Mouse (Mus musculus): Measurements from ENCODE around the gene Chil1. TPM values are rescaled to one million over a fixed set of nuclear protein-coding genes. Genes with fewer than 3 reads are reported as not detected.

Chil1 gene
- total and polyA plus RNA-seq, 2 experiments from 2014 or later = 4.1 to 6.2 TPM

- Histone ChIP-seq H3K27me3 (ENCODE audit: insufficient read depth, low read length) (no peaks in the 10 kb centered on the region), H3K4me3 (ENCODE audit: low read length) (no peak overlapping the region), H3K9ac (replicated peaks; ENCODE audit: low read length) (no peak overlapping the region), H3K27ac (no peak overlapping the region), H3K9me3 (ENCODE audit: low read length) (no peaks in the 10 kb centered on the region), H3K4me2 (ENCODE audit: low read depth, low read length) (no peak overlapping the region), H3K36me3 (ENCODE audit: insufficient read depth, low read length) (no peaks in the 10 kb centered on the region), H3K4me1 (ENCODE audit: insufficient read depth, low read length) (peaks cover 3% of the 10 kb centered on the region; the same call in 1 of the 2 replicates)
- DNase-seq (ENCODE audit: low spot score) (no peak), ATAC-seq (no peak)
- no peak for TF ChIP-seq CTCF (IDR thresholded peaks at IDR 0.05; ENCODE audit: low read depth)
- 86% methylated on average over 5 of the region's 5 CpGs for WGBS
These were observed 9.2 kb downstream of the Chil1 start for GRCm38 (mm10) chr1:134191192-134191591.

DNA sequence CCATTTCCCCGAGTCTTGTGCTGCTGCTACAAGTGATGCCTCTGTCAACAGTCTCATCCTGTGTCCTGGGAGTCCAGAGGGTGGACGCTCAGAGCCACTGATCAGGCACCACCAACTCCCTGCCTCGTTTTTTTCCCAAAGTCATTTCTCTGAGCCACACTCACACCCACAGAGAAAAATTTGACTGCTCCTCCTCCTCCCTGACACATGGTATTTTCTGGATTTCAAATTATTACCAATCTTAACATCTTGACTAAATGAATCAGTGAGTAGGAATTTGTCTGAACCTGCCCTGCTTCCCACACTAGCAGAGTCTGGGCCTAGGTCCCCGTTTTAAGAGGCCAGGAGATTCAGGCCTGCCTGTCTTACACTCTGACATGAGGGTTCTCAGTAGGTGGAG is 10.0 kb downstream of the Chil1 start:
- DNase-seq (ENCODE audit: low spot score) = no peak
- no peaks in the 10 kb centered on the region for H3K27me3 ChIP-seq (ENCODE audit: insufficient read depth, low read length)
- peaks cover 3% of the 10 kb centered on the region; the same call in 1 of the 2 replicates for H3K4me1 ChIP-seq (ENCODE audit: insufficient read depth, low read length)
- no peak overlapping the region for H3K27ac ChIP-seq
- no peak overlapping the region for H3K9ac ChIP-seq (replicated peaks; ENCODE audit: low read length)
- no peak for ATAC-seq
- H3K4me3 ChIP-seq (ENCODE audit: low read length) = no peak overlapping the region
- 68% methylated on average over 4 of the region's 4 CpGs for WGBS
- H3K4me2 ChIP-seq (ENCODE audit: low read depth, low read length) = no peak overlapping the region
- TF ChIP-seq CTCF (IDR thresholded peaks at IDR 0.05; ENCODE audit: low read depth) = no peak
- no peaks in the 10 kb centered on the region for H3K36me3 ChIP-seq (ENCODE audit: insufficient read depth, low read length)
- H3K9me3 ChIP-seq (ENCODE audit: low read length) = no peaks in the 10 kb centered on the region

DNA sequence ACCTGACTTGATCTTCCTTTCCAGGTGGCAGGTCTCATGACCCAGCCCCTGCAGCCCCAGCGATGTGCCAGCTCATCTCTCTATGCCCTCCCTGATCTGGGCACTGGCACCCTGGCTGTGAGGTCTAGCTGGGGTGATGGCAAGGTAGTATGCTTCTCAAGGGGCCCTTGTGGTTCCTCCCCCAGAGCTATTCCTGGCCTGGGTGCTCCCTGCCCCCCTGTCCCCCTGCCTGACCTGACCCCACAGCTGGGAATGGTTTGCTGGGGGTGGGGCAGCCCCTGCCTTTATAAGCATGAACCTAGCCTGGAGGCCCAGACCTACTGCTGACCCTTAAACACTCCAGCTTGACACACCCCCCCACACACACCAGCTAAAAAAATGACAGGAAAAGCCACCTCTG is 11.2 kb downstream of the Chil1 start, which contains the start of gene Mybph:
TSS of gene Mybph (plus strand) at position 323 of the 400 bp plus-strand sequence.
- no peak for TF ChIP-seq CTCF (IDR thresholded peaks at IDR 0.05; ENCODE audit: low read depth)
- H3K27ac ChIP-seq = no peak within 1 kb of the TSS
- H3K36me3 ChIP-seq (ENCODE audit: insufficient read depth, low read length) = no peaks in the 10 kb centered on the region
- H3K9ac ChIP-seq (replicated peaks; ENCODE audit: low read length) = no peak within 1 kb of the TSS
- ATAC-seq (no peak), DNase-seq (ENCODE audit: low spot score) (no peak)
- H3K4me3 ChIP-seq (ENCODE audit: low read length) = no peak within 1 kb of the TSS
- no peaks in the 10 kb centered on the region for H3K9me3 ChIP-seq (ENCODE audit: low read length)
- H3K4me1 ChIP-seq (ENCODE audit: insufficient read depth, low read length) = no peaks in the 10 kb centered on the region
- H3K4me2 ChIP-seq (ENCODE audit: low read depth, low read length) = no peak within 1 kb of the TSS
- 79% methylated on average over 1 of the region's 1 CpGs for WGBS
- no peaks in the 10 kb centered on the region for H3K27me3 ChIP-seq (ENCODE audit: insufficient read depth, low read length)

DNA sequence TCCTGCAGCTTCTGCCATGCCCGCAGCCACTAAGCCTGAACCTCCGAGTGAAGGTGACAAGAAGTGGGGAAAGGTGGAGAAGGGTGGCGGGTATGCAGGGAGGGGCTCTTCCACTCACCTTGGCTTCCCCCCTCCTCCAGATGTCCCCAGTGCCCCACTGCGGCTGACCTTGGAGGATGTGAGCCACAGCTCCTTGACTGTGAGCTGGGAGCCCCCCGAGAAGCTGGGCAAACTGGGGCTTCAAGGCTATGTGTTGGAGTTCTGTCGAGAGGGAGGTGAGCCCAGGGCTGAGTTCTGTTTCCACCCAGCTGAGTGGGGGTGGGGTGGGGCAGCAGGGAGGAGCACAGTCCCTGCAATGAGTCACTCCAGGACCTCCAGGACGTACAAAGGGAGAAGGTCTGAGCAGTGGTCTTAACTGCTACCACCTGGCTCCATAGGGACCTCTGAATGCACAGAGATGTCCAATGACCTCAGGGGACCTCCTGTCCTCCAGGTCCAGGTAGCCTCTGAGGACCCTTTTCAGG is 11.8 kb downstream of the Chil1 start:
- no peaks in the 10 kb centered on the region for H3K27me3 ChIP-seq (ENCODE audit: insufficient read depth, low read length)
- TF ChIP-seq CTCF (IDR thresholded peaks at IDR 0.05; ENCODE audit: low read depth) = no peak
- DNase-seq (ENCODE audit: low spot score) (no peak), ATAC-seq (no peak)
- no peak overlapping the region for H3K27ac ChIP-seq
- H3K36me3 ChIP-seq (ENCODE audit: insufficient read depth, low read length) = no peaks in the 10 kb centered on the region
- no peak overlapping the region for H3K9ac ChIP-seq (replicated peaks; ENCODE audit: low read length)
- no peak overlapping the region for H3K4me2 ChIP-seq (ENCODE audit: low read depth, low read length)
- H3K4me3 ChIP-seq (ENCODE audit: low read length) = no peak overlapping the region
- H3K4me1 ChIP-seq (ENCODE audit: insufficient read depth, low read length) = no peaks in the 10 kb centered on the region
- H3K9me3 ChIP-seq (ENCODE audit: low read length) = no peaks in the 10 kb centered on the region
- 63% methylated on average over 7 of the region's 7 CpGs for WGBS

- no peak overlapping the region for H3K27ac ChIP-seq
- no peak for DNase-seq (ENCODE audit: low spot score)
- 70% methylated on average over 16 of the region's 16 CpGs for WGBS
- no peaks in the 10 kb centered on the region for H3K36me3 ChIP-seq (ENCODE audit: insufficient read depth, low read length)
- H3K27me3 ChIP-seq (ENCODE audit: insufficient read depth, low read length) = no peaks in the 10 kb centered on the region
- TF ChIP-seq CTCF (IDR thresholded peaks at IDR 0.05; ENCODE audit: low read depth) = no peak
- no peak for ATAC-seq
- H3K4me3 ChIP-seq (ENCODE audit: low read length) = no peak overlapping the region
- no peaks in the 10 kb centered on the region for H3K9me3 ChIP-seq (ENCODE audit: low read length)
- no peak overlapping the region for H3K9ac ChIP-seq (replicated peaks; ENCODE audit: low read length)
- no peaks in the 10 kb centered on the region for H3K4me1 ChIP-seq (ENCODE audit: insufficient read depth, low read length)
- H3K4me2 ChIP-seq (ENCODE audit: low read depth, low read length) = no peak overlapping the region
These were observed 12.5 kb downstream of the Chil1 start for GRCm38 (mm10) chr1:134194298-134195022.

DNA sequence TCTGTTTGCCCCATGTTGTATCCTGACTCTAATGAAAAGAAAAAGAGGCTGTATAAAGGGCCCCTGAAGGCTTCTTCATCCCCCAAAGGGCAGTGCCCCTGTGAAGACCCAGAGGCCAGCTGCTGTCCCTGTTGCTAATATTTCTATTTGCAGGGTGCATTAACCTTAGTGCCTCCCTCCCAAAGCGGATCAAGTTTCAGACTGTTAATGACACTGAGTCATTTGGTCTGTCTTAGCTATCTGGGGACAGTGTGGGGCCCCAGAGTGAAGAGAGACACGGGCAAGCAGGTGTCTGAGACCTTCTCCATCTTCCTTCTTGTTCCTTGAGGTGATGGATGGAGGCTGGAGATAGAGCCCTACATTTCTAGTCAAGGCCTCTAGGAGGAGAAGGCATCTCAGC is 13.1 kb downstream of the Chil1 start:
- Histone ChIP-seq H3K9me3 (ENCODE audit: low read length) (no peaks in the 10 kb centered on the region), H3K9ac (replicated peaks; ENCODE audit: low read length) (no peak overlapping the region), H3K27ac (no peak overlapping the region), H3K4me1 (ENCODE audit: insufficient read depth, low read length) (no peaks in the 10 kb centered on the region), H3K4me3 (ENCODE audit: low read length) (no peak overlapping the region), H3K4me2 (ENCODE audit: low read depth, low read length) (no peak overlapping the region), H3K27me3 (ENCODE audit: insufficient read depth, low read length) (no peaks in the 10 kb centered on the region), H3K36me3 (ENCODE audit: insufficient read depth, low read length) (no peaks in the 10 kb centered on the region)
- no peak for TF ChIP-seq CTCF (IDR thresholded peaks at IDR 0.05; ENCODE audit: low read depth)
- ATAC-seq = no peak
- 64% methylated on average over 2 of the region's 2 CpGs for WGBS
- DNase-seq (ENCODE audit: low spot score) = no peak

DNA sequence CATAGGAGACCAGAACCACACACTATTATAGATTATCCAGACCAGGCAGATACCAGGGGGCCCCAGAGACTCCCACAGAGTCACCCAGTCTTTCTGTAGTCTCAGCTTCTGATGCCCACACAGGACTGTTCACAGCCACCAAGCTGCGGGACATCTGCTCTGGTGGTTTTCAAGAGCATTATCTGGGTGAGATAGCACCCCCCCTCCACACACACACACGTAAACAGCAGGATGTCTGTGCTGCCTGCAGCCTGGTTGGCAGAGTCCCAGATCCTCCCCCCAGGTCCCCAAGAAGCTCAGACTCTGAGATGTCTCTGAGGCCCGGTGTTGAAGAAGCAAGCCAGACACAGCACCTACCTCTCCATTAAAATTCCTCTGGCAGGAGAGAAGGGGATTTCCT is 13.6 kb downstream of the Chil1 start:
- Histone ChIP-seq H3K9ac (replicated peaks; ENCODE audit: low read length) (no peak overlapping the region), H3K9me3 (ENCODE audit: low read length) (no peaks in the 10 kb centered on the region), H3K36me3 (ENCODE audit: insufficient read depth, low read length) (no peaks in the 10 kb centered on the region), H3K27ac (peak overlapping the region; percentile 34; the same call in 1 of the 2 replicates), H3K4me2 (ENCODE audit: low read depth, low read length) (no peak overlapping the region), H3K4me1 (ENCODE audit: insufficient read depth, low read length) (no peaks in the 10 kb centered on the region), H3K27me3 (ENCODE audit: insufficient read depth, low read length) (no peaks in the 10 kb centered on the region), H3K4me3 (ENCODE audit: low read length) (no peak overlapping the region)
- ATAC-seq (no peak), DNase-seq (ENCODE audit: low spot score) (no peak)
- no peak for TF ChIP-seq CTCF (IDR thresholded peaks at IDR 0.05; ENCODE audit: low read depth)
- WGBS = 40% methylated on average over 3 of the region's 3 CpGs
